ENCODE assay signal across 27 mouse cellular contexts in genomic region chr12:55885449-55885848, GRCm38 (mm10). TPM values are rescaled to one million over a fixed set of nuclear protein-coding genes. Genes with fewer than 3 reads are reported as not detected.
DNase-seq lines count a peak whose midpoint lies in the region; ATAC-seq and TF ChIP-seq lines count a peak whose summit lies in the region.
"Had no signal": no experiment of that assay in that cellular context is flagged by ENCODE, and none has a peak within 500 bp of the region (broad histone marks: within the 10 kb centered on the region; RNA-seq: fewer than 3 reads in every experiment).

No protein-coding gene starts in this region.

- no peak for ATAC-seq in forebrain, embryonic 14.5 days
- ATAC-seq in forebrain, embryonic 16.5 days: no peak
- ATAC-seq: activated CD4-positive, CD25-positive, alpha-beta regulatory T cell, adult 4 months; CD4-positive, CD25-positive, alpha-beta regulatory T cell, adult 4 months; forebrain, embryonic 13.5 days had no signal

- H3K4me1 ChIP-seq in forebrain, embryonic 14.5 days (ENCODE audit: control insufficient read depth, insufficient read depth, low read length): no peaks in the 10 kb centered on the region
- no peaks in the 10 kb centered on the region; the same call in 1 of the 2 replicates for H3K4me1 ChIP-seq in forebrain, embryonic 16.5 days (replicated peaks; ENCODE audit: control insufficient read depth, insufficient read depth, low read length)
- no peaks in the 10 kb centered on the region for H3K4me1 ChIP-seq in MEL (ENCODE audit: control insufficient read depth in 1 of 2, insufficient read depth in 2 of 2, low read length in 2 of 2)
- H3K4me1 ChIP-seq: embryonic facial prominence, embryonic 12.5 days; forebrain, embryonic 13.5 days; heart, embryonic 12.5 days; hindbrain, embryonic 10.5 days; limb, embryonic 13.5 days; liver, embryonic 13.5 days had no signal

- TF ChIP-seq RAD21 in MEL (IDR thresholded peaks at IDR 0.05; ENCODE audit: low read depth, low read length): peak; percentile 22

- TF ChIP-seq CTCF in left cerebral cortex, adult 2 months (IDR thresholded peaks at IDR 0.05): peak; percentile 42
- TF ChIP-seq CTCF in MEL (IDR thresholded peaks at IDR 0.05 in 2 of 3, conservative IDR thresholded peaks at IDR 0.05 in 1 of 3; ENCODE audit: control insufficient read depth in 1 of 3, insufficient read depth in 1 of 3, low read depth in 2 of 3, low read length in 3 of 3, poor library complexity in 1 of 3, severe bottlenecking in 1 of 3): peak in 1 of 3 experiments; percentile 2; a peak in 1 of 6 replicates

- no peak overlapping the region for H3K9ac ChIP-seq in forebrain, embryonic 14.5 days (ENCODE audit: low read length)
- H3K9ac ChIP-seq in forebrain, embryonic 16.5 days (replicated peaks; ENCODE audit: low read depth, low read length): no peak overlapping the region
- H3K9ac ChIP-seq in MEL (ENCODE audit: control insufficient read depth, low read depth, low read length, poor library complexity, severe bottlenecking): no peak overlapping the region
- H3K9ac ChIP-seq: embryonic facial prominence, embryonic 12.5 days; forebrain, embryonic 13.5 days; heart, embryonic 12.5 days; limb, embryonic 13.5 days; liver, embryonic 13.5 days had no signal

- H3K4me2 ChIP-seq in forebrain, embryonic 14.5 days (ENCODE audit: low read length): no peak overlapping the region
- H3K4me2 ChIP-seq in forebrain, embryonic 16.5 days (ENCODE audit: low read length): no peak overlapping the region
- H3K4me2 ChIP-seq: embryonic facial prominence, embryonic 12.5 days; forebrain, embryonic 13.5 days; heart, embryonic 12.5 days; limb, embryonic 13.5 days; liver, embryonic 13.5 days had no signal

- intact Hi-C loops in left cerebral cortex, adult 2 months (cut with DNase I): loop anchor here (5.0 to 10.0 kb wide), 4 partner anchors 172 to 707 kb away; no protein-coding TSS in a partner anchor

- H3K36me3 ChIP-seq in forebrain, embryonic 14.5 days (ENCODE audit: control insufficient read depth, insufficient read depth, low read length): no peaks in the 10 kb centered on the region
- no peaks in the 10 kb centered on the region for H3K36me3 ChIP-seq in forebrain, embryonic 16.5 days (ENCODE audit: control insufficient read depth, insufficient read depth)
- no peaks in the 10 kb centered on the region for H3K36me3 ChIP-seq in MEL (ENCODE audit: control insufficient read depth in 1 of 2, insufficient read depth in 2 of 2, low read length in 2 of 2)
- H3K36me3 ChIP-seq: embryonic facial prominence, embryonic 12.5 days; heart, embryonic 12.5 days; hindbrain, embryonic 10.5 days; limb, embryonic 13.5 days; liver, embryonic 13.5 days had no signal

- TF ChIP-seq POLR2A in MEL (IDR thresholded peaks at IDR 0.05; ENCODE audit: control insufficient read depth in 1 of 2, insufficient read depth in 1 of 2, low read depth in 1 of 2, low read length in 2 of 2, poor library complexity in 1 of 2): no peak

- no peak for TF ChIP-seq EP300 in MEL (IDR thresholded peaks at IDR 0.05; ENCODE audit: low read depth in 1 of 2, low read length in 2 of 2)

- no peak overlapping the region for H3K27ac ChIP-seq in forebrain, embryonic 14.5 days (ENCODE audit: low read depth, low read length)
- H3K27ac ChIP-seq in forebrain, embryonic 16.5 days (ENCODE audit: low read length): no peak overlapping the region
- H3K27ac ChIP-seq in left cerebral cortex, adult 2 months: no peak overlapping the region
- H3K27ac ChIP-seq in MEL (ENCODE audit: control insufficient read depth, low read depth, low read length): no peak overlapping the region
- H3K27ac ChIP-seq: embryonic facial prominence, embryonic 12.5 days; forebrain, embryonic 13.5 days; hindbrain, embryonic 10.5 days; limb, embryonic 13.5 days; liver, embryonic 13.5 days; macrophage had no signal

- H3K9me3 ChIP-seq in forebrain, embryonic 14.5 days (replicated peaks; ENCODE audit: control insufficient read depth, low read length): no peaks in the 10 kb centered on the region
- no peaks in the 10 kb centered on the region for H3K9me3 ChIP-seq in forebrain, embryonic 16.5 days (ENCODE audit: control insufficient read depth, low read length)
- H3K9me3 ChIP-seq in MEL (replicated peaks; ENCODE audit: insufficient read depth, low read length): no peaks in the 10 kb centered on the region
- H3K9me3 ChIP-seq: embryonic facial prominence, embryonic 12.5 days; forebrain, embryonic 13.5 days; hindbrain, embryonic 10.5 days; limb, embryonic 13.5 days; liver, embryonic 13.5 days had no signal

- peak; percentile 58 for DNase-seq in forebrain, embryonic 14.5 days (ENCODE audit: low spot score)
- no peak for DNase-seq in left cerebral cortex, adult 2 months (ENCODE audit: extremely low spot score in 1 of 2, low spot score in 2 of 2)
- DNase-seq in left cerebral cortex, adult 9 months (ENCODE audit: low spot score in 2 of 2): no peak
- no peak for DNase-seq in MEL (ENCODE audit: low read depth, low spot score)
- peak; percentile 6 for DNase-seq in retina, embryonic 14.5 days (ENCODE audit: low spot score)
- no peak for DNase-seq in natural killer cell, adult 2 months (ENCODE audit: low spot score in 2 of 2)
- DNase-seq: adrenal gland, postnatal 10 days; cerebellum, adult 9-10 months; gastrocnemius, postnatal 14 days; heart, adult 18-20 months; heart, postnatal 10 days; kidney, adult 2 months; kidney, postnatal 10 days; layer of hippocampus, postnatal 36 days; liver, embryonic 13.5 days; lung, adult 2 months; right cerebral cortex, postnatal 25 days; spleen, adult 18-20 months had no signal

- 24% methylated on average over 4 of the region's 4 CpGs for WGBS in forebrain, embryonic 14.5 days
- 23% methylated on average over 4 of the region's 4 CpGs for WGBS in forebrain, embryonic 16.5 days

- no peak overlapping the region for H3K4me3 ChIP-seq in forebrain, embryonic 14.5 days (ENCODE audit: low read depth, low read length)
- no peak overlapping the region for H3K4me3 ChIP-seq in forebrain, embryonic 16.5 days (replicated peaks; ENCODE audit: low read length)
- H3K4me3 ChIP-seq in left cerebral cortex, adult 2 months: no peak overlapping the region
- no peak overlapping the region for H3K4me3 ChIP-seq in MEL (ENCODE audit: control insufficient read depth in 1 of 2, insufficient read depth in 1 of 2, low read depth in 2 of 2, low read length in 2 of 2)
- H3K4me3 ChIP-seq: embryonic facial prominence, embryonic 12.5 days; forebrain, embryonic 13.5 days; heart, embryonic 12.5 days; hindbrain, embryonic 10.5 days; limb, embryonic 13.5 days; liver, embryonic 13.5 days had no signal

- H3K27me3 ChIP-seq in forebrain, embryonic 14.5 days (replicated peaks; ENCODE audit: control insufficient read depth, insufficient read depth, low read length): peaks cover 8% of the 10 kb centered on the region
- peaks cover 8% of the 10 kb centered on the region; the same call in 1 of the 2 replicates for H3K27me3 ChIP-seq in forebrain, embryonic 16.5 days (replicated peaks; ENCODE audit: control insufficient read depth, insufficient read depth, low read length)
- no peaks in the 10 kb centered on the region; a peak in 2 of 4 replicates for H3K27me3 ChIP-seq in MEL (ENCODE audit: control insufficient read depth in 1 of 2, insufficient read depth in 2 of 2, low read length in 2 of 2)
- H3K27me3 ChIP-seq: embryonic facial prominence, embryonic 12.5 days; heart, embryonic 12.5 days; limb, embryonic 13.5 days; liver, embryonic 13.5 days had no signal

- no peaks in the 10 kb centered on the region for H3K79me2 ChIP-seq in MEL (ENCODE audit: control insufficient read depth, insufficient read depth, low read length, poor library complexity)

TF ChIP-seq in MEL, 35 proteins besides CTCF, POLR2A, EP300 and RAD21:
- TF ChIP-seq POLR2AphosphoS2 (IDR thresholded peaks at IDR 0.05; ENCODE audit: low read length) (no peak), USF1 (IDR thresholded peaks at IDR 0.05; ENCODE audit: low read depth, low read length) (no peak), MYB (IDR thresholded peaks at IDR 0.05; ENCODE audit: low read depth, low read length) (no peak), GABPA (IDR thresholded peaks at IDR 0.05; ENCODE audit: low read depth, low read length) (no peak), ZC3H11A (IDR thresholded peaks at IDR 0.05; ENCODE audit: low read depth, low read length) (no peak), MAX (IDR thresholded peaks at IDR 0.05; ENCODE audit: low read length) (no peak), ZNF384 (IDR thresholded peaks at IDR 0.05; ENCODE audit: low read depth, low read length) (no peak), ZMIZ1 (IDR thresholded peaks at IDR 0.05; ENCODE audit: low read depth, low read length) (no peak), POLR2AphosphoS5 (IDR thresholded peaks at IDR 0.05; ENCODE audit: borderline replicate concordance, low read depth, low read length) (no peak), JUND (IDR thresholded peaks at IDR 0.05; ENCODE audit: low read depth, low read length) (no peak), TAL1 (IDR thresholded peaks at IDR 0.05; ENCODE audit: low read length) (no peak), UBTF (IDR thresholded peaks at IDR 0.05; ENCODE audit: borderline replicate concordance, insufficient read depth, low read depth, low read length) (no peak), BHLHE40 (IDR thresholded peaks at IDR 0.05; ENCODE audit: borderline replicate concordance, low read depth, low read length) (no peak), MAZ (IDR thresholded peaks at IDR 0.05; ENCODE audit: low read depth, low read length) (no peak)

RNA-seq across cellular contexts. Expression of gene Brms1l, which starts 49.3 kb away (rescaled TPM):
- polyA plus RNA-seq in forebrain, embryonic 14.5 days (2014; fragmentation: Nextera tagmentation; extraction: Ambion mirVana): 45.1 and 47.4 TPM in 2 replicates
- 62.6 and 67.2 TPM in 2 replicates for polyA plus RNA-seq in forebrain, embryonic 16.5 days (2015; fragmentation: Nextera tagmentation; extraction: Ambion mirVana)
- 10 to 100 TPM; 70.3 to 73.8 TPM for total RNA-seq in left cerebral cortex, adult 2 months (2021)
- total RNA-seq in MEL (2012; rRNA removed): 17.4 and 17.5 TPM in 2 replicates
- polyA plus RNA-seq in MEL (2012; ENCODE audit: insufficient read depth in 1 of 2, insufficient read length in 2 of 2, low read depth in 1 of 2, low replicate concordance in 2 of 2, missing spikeins in 1 of 2): 10 to 100 TPM in 1 of 2 experiments, not detected in 1; 33.5 TPM

Comparison
In these comparisons a context has a peak if more than half of its experiments do, and no peak if none do; other contexts are left out.
1. DNase-seq: peak in forebrain, embryonic 14.5 days (single experiment) and retina, embryonic 14.5 days (single experiment); none in left cerebral cortex, adult 2 months (0 of 2), left cerebral cortex, adult 9 months (0 of 2), MEL (single experiment) and natural killer cell, adult 2 months (0 of 2).